Mouse (Mus musculus): ENCODE results near the gene Map3k6.

The Map3k6 gene

GRCm38 (mm10) chr4:133278067-133278466 lies 37.4 kb downstream of the Map3k6 start:
- intact Hi-C loops (cut with DNase I) = loop anchor here (5.0 kb wide), 1 partner anchor 36 kb away; the partner anchor contains the start of gene Map3k6

- intact Hi-C loops (cut with DNase I) = loop anchor here (5.0 kb wide), 1 partner anchor 36 kb away; the partner anchor contains the start of gene Map3k6
Observed at GRCm38 (mm10) chr4:133278482-133278881, 37.9 kb downstream of the Map3k6 start.

- intact Hi-C loops (cut with DNase I) = no loop called here
Observed at GRCm38 (mm10) chr4:133281513-133281912, 40.9 kb downstream of the Map3k6 start.

GRCm38 (mm10) chr4:133281951-133282481 lies 41.4 kb downstream of the Map3k6 start:
- intact Hi-C loops (cut with DNase I) = no loop called here

- intact Hi-C loops (cut with DNase I) = no loop called here
Observed at GRCm38 (mm10) chr4:133282656-133283055, 42.0 kb downstream of the Map3k6 start.

GRCm38 (mm10) chr4:133285299-133285698 lies 44.7 kb downstream of the Map3k6 start:
- intact Hi-C loops (cut with DNase I) = no loop called here

- intact Hi-C loops (cut with DNase I) = no loop called here
Observed at GRCm38 (mm10) chr4:133285950-133286349, 45.3 kb downstream of the Map3k6 start.

GRCm38 (mm10) chr4:133286476-133287077 lies 46.0 kb downstream of the Map3k6 start:
- intact Hi-C loops (cut with DNase I) = no loop called here

GRCm38 (mm10) chr4:133291255-133291654 lies 50.6 kb downstream of the Map3k6 start:
- intact Hi-C loops (cut with DNase I) = no loop called here

- intact Hi-C loops (cut with DNase I) = no loop called here
Observed at GRCm38 (mm10) chr4:133292405-133292804, 51.8 kb downstream of the Map3k6 start.

- intact Hi-C loops (cut with DNase I) = no loop called here
Observed at GRCm38 (mm10) chr4:133292901-133293843, 52.6 kb downstream of the Map3k6 start.

GRCm38 (mm10) chr4:133294084-133294483 lies 53.5 kb downstream of the Map3k6 start:
- intact Hi-C loops (cut with DNase I) = no loop called here

- intact Hi-C loops (cut with DNase I) = loop anchor here (2.0 to 5.0 kb wide), 4 partner anchors 65 to 350 kb away; no protein-coding TSS in a partner anchor
Observed at GRCm38 (mm10) chr4:133297360-133297759, 56.7 kb downstream of the Map3k6 start.

GRCm38 (mm10) chr4:133297801-133298238 lies 57.2 kb downstream of the Map3k6 start:
- intact Hi-C loops (cut with DNase I) = loop anchor here (2.0 to 5.0 kb wide), 4 partner anchors 66 to 351 kb away; no protein-coding TSS in a partner anchor

GRCm38 (mm10) chr4:133298516-133299365 lies 58.1 kb downstream of the Map3k6 start:
- intact Hi-C loops (cut with DNase I) = loop anchor here (5.0 kb wide), 3 partner anchors 66 to 351 kb away; no protein-coding TSS in a partner anchor

- intact Hi-C loops (cut with DNase I) = loop anchor here (5.0 kb wide), 3 partner anchors 67 to 352 kb away; no protein-coding TSS in a partner anchor
Observed at GRCm38 (mm10) chr4:133299701-133300100, 59.1 kb downstream of the Map3k6 start.

- intact Hi-C loops (cut with DNase I) = no loop called here
Observed at GRCm38 (mm10) chr4:133300421-133300820, 59.8 kb downstream of the Map3k6 start.

- intact Hi-C loops (cut with DNase I) = no loop called here
Observed at GRCm38 (mm10) chr4:133301802-133302201, 61.2 kb downstream of the Map3k6 start.

Data from adrenal gland (tissue).